Mouse (Mus musculus): ENCODE measurements around the gene Smad3. TPM values are rescaled to one million over a fixed set of nuclear protein-coding genes. Genes with fewer than 3 reads are reported as not detected.

Smad3 gene
- total and polyA plus RNA-seq, 2 experiments from 2014 or later = 7.5 to 34.0 TPM

- no peak for ATAC-seq
- 85% methylated on average over 10 of the region's 10 CpGs for whole genome bisulfite sequencing
- Histone ChIP-seq H3K4me2 (ENCODE audit: low read depth, low read length) (no peak overlapping the region), H3K4me1 (ENCODE audit: insufficient read depth, low read length) (peaks cover 5% of the 10 kb centered on the region), H3K4me3 (ENCODE audit: low read length) (no peak overlapping the region), H3K9ac (replicated peaks; ENCODE audit: low read length) (no peak overlapping the region), H3K9me3 (ENCODE audit: low read length) (no peaks in the 10 kb centered on the region), H3K27me3 (ENCODE audit: insufficient read depth, low read length) (no peaks in the 10 kb centered on the region), H3K36me3 (ENCODE audit: insufficient read depth, low read length) (no peaks in the 10 kb centered on the region), H3K27ac (no peak overlapping the region)
- TF ChIP-seq CTCF (IDR thresholded peaks at IDR 0.05; ENCODE audit: low read depth) = no peak
- DNase-seq (ENCODE audit: low spot score) = no peak
Measured at GRCm38 (mm10) chr9:63793731-63794495, 36.1 kb upstream of the Smad3 start.

- DNase-seq (ENCODE audit: low spot score) (no peak), ATAC-seq (no peak)
- H3K4me3 ChIP-seq (ENCODE audit: low read length) = no peak overlapping the region
- H3K9ac ChIP-seq (replicated peaks; ENCODE audit: low read length) = no peak overlapping the region
- H3K4me1 ChIP-seq (ENCODE audit: insufficient read depth, low read length) = peaks cover 5% of the 10 kb centered on the region
- TF ChIP-seq CTCF (IDR thresholded peaks at IDR 0.05; ENCODE audit: low read depth) = no peak
- 82% methylated on average over 1 of the region's 1 CpGs for WGBS
- H3K27ac ChIP-seq = no peak overlapping the region
- no peaks in the 10 kb centered on the region for H3K9me3 ChIP-seq (ENCODE audit: low read length)
- no peaks in the 10 kb centered on the region for H3K36me3 ChIP-seq (ENCODE audit: insufficient read depth, low read length)
- H3K27me3 ChIP-seq (ENCODE audit: insufficient read depth, low read length) = no peaks in the 10 kb centered on the region
- H3K4me2 ChIP-seq (ENCODE audit: low read depth, low read length) = no peak overlapping the region
Measured at GRCm38 (mm10) chr9:63791716-63792115, 33.9 kb upstream of the Smad3 start.

- peaks cover 5% of the 10 kb centered on the region for H3K4me1 ChIP-seq (ENCODE audit: insufficient read depth, low read length)
Measured at GRCm38 (mm10) chr9:63791275-63791674, 33.5 kb upstream of the Smad3 start.

GRCm38 (mm10) chr9:63790222-63790621, 32.4 kb upstream of the Smad3 start:
- no peak overlapping the region for H3K4me3 ChIP-seq (ENCODE audit: low read length)
- no peak overlapping the region for H3K9ac ChIP-seq (replicated peaks; ENCODE audit: low read length)
- TF ChIP-seq CTCF (IDR thresholded peaks at IDR 0.05; ENCODE audit: low read depth) = no peak
- WGBS = 85% methylated on average over 4 of the region's 4 CpGs
- H3K9me3 ChIP-seq (ENCODE audit: low read length) = no peaks in the 10 kb centered on the region
- no peaks in the 10 kb centered on the region for H3K36me3 ChIP-seq (ENCODE audit: insufficient read depth, low read length)
- no peak overlapping the region for H3K4me2 ChIP-seq (ENCODE audit: low read depth, low read length)
- peaks cover 5% of the 10 kb centered on the region for H3K4me1 ChIP-seq (ENCODE audit: insufficient read depth, low read length)
- no peak for DNase-seq (ENCODE audit: low spot score)
- no peaks in the 10 kb centered on the region for H3K27me3 ChIP-seq (ENCODE audit: insufficient read depth, low read length)
- no peak overlapping the region for H3K27ac ChIP-seq
- ATAC-seq = no peak

More at GRCm38 (mm10) chr9:63791275-63791674, 33.5 kb upstream of the Smad3 start:
- Histone ChIP-seq H3K4me3 (ENCODE audit: low read length) (no peak overlapping the region), H3K9me3 (ENCODE audit: low read length) (no peaks in the 10 kb centered on the region), H3K27ac (no peak overlapping the region), H3K27me3 (ENCODE audit: insufficient read depth, low read length) (no peaks in the 10 kb centered on the region), H3K36me3 (ENCODE audit: insufficient read depth, low read length) (no peaks in the 10 kb centered on the region), H3K4me2 (ENCODE audit: low read depth, low read length) (no peak overlapping the region), H3K9ac (replicated peaks; ENCODE audit: low read length) (no peak overlapping the region)
- DNase-seq (ENCODE audit: low spot score) (no peak), ATAC-seq (no peak)
- WGBS = 31% methylated on average over 6 of the region's 6 CpGs
- TF ChIP-seq CTCF (IDR thresholded peaks at IDR 0.05; ENCODE audit: low read depth) = no peak

- H3K27ac ChIP-seq = no peak overlapping the region
- H3K9ac ChIP-seq (replicated peaks; ENCODE audit: low read length) = no peak overlapping the region
- ATAC-seq (no peak), DNase-seq (ENCODE audit: low spot score) (no peak)
- H3K4me3 ChIP-seq (ENCODE audit: low read length) = no peak overlapping the region
- no peak overlapping the region for H3K4me2 ChIP-seq (ENCODE audit: low read depth, low read length)
- 49% methylated on average over 7 of the region's 7 CpGs for WGBS
- TF ChIP-seq CTCF (IDR thresholded peaks at IDR 0.05; ENCODE audit: low read depth) = no peak
- H3K27me3 ChIP-seq (ENCODE audit: insufficient read depth, low read length) = no peaks in the 10 kb centered on the region
- H3K36me3 ChIP-seq (ENCODE audit: insufficient read depth, low read length) = no peaks in the 10 kb centered on the region
- H3K4me1 ChIP-seq (ENCODE audit: insufficient read depth, low read length) = no peaks in the 10 kb centered on the region
- H3K9me3 ChIP-seq (ENCODE audit: low read length) = no peaks in the 10 kb centered on the region
Measured at GRCm38 (mm10) chr9:63789386-63789785, 31.6 kb upstream of the Smad3 start.

- DNase-seq (ENCODE audit: low spot score) (no peak), ATAC-seq (no peak)
- no peaks in the 10 kb centered on the region for H3K9me3 ChIP-seq (ENCODE audit: low read length)
- no peak overlapping the region for H3K4me2 ChIP-seq (ENCODE audit: low read depth, low read length)
- no peaks in the 10 kb centered on the region for H3K27me3 ChIP-seq (ENCODE audit: insufficient read depth, low read length)
- H3K9ac ChIP-seq (replicated peaks; ENCODE audit: low read length) = no peak overlapping the region
- no peaks in the 10 kb centered on the region for H3K4me1 ChIP-seq (ENCODE audit: insufficient read depth, low read length)
- H3K27ac ChIP-seq = no peak overlapping the region
- TF ChIP-seq CTCF (IDR thresholded peaks at IDR 0.05; ENCODE audit: low read depth) = no peak
- H3K4me3 ChIP-seq (ENCODE audit: low read length) = no peak overlapping the region
- 48% methylated on average over 3 of the region's 3 CpGs for WGBS
- H3K36me3 ChIP-seq (ENCODE audit: insufficient read depth, low read length) = no peaks in the 10 kb centered on the region
Measured at GRCm38 (mm10) chr9:63787606-63788005, 29.8 kb upstream of the Smad3 start.

- no peak overlapping the region for H3K27ac ChIP-seq
- WGBS = 31% methylated on average over 2 of the region's 2 CpGs
- DNase-seq (ENCODE audit: low spot score) (no peak), ATAC-seq (no peak)
- no peaks in the 10 kb centered on the region for H3K9me3 ChIP-seq (ENCODE audit: low read length)
- 0 out of 2 replicates have a peak, but pooled peaks cover 2% of the 10 kb centered on the region for H3K4me1 ChIP-seq (ENCODE audit: insufficient read depth, low read length)
- no peaks in the 10 kb centered on the region for H3K36me3 ChIP-seq (ENCODE audit: insufficient read depth, low read length)
- H3K4me3 ChIP-seq (ENCODE audit: low read length) = no peak overlapping the region
- no peaks in the 10 kb centered on the region for H3K27me3 ChIP-seq (ENCODE audit: insufficient read depth, low read length)
- no peak for TF ChIP-seq CTCF (IDR thresholded peaks at IDR 0.05; ENCODE audit: low read depth)
- H3K9ac ChIP-seq (replicated peaks; ENCODE audit: low read length) = no peak overlapping the region
- no peak overlapping the region for H3K4me2 ChIP-seq (ENCODE audit: low read depth, low read length)
Measured at GRCm38 (mm10) chr9:63787086-63787485, 29.3 kb upstream of the Smad3 start.
